Mouse (Mus musculus) liver, embryonic 15.5 days (tissue): ENCODE measurements around the gene Lipt2. TPM values are rescaled to one million over a fixed set of nuclear protein-coding genes. Genes with fewer than 3 reads are reported as not detected.

Experiments used
- ATAC-seq: fragments of 200-750 bp; cut with Nextera tagmentation; 2 replicates; pipeline ENCODE4 v1.8.0; 2017; ENCODE audit warnings: moderate number of reproducible peaks, mild to moderate bottlenecking, moderate library complexity; ENCODE audit not compliant: insufficient read depth
- H3K27ac ChIP-seq: fragments of 300-500 bp; sonication (generic); replicated peaks from 2 replicates; pipeline ENCODE4 v1.5.1; 2015; ENCODE audit warnings: mild to moderate bottlenecking, inconsistent platforms
- H3K27me3 ChIP-seq: fragments of 300-500 bp; sonication (generic); 2 replicates; pipeline ENCODE4 v1.6.1; 2015; ENCODE audit warnings: mild to moderate bottlenecking, inconsistent platforms
- H3K36me3 ChIP-seq: fragments of 300-500 bp; sonication (generic); replicated peaks from 2 replicates; pipeline ENCODE4 v1.6.1; 2015; ENCODE audit warnings: moderate library complexity, mild to moderate bottlenecking, inconsistent platforms
- H3K4me1 ChIP-seq: fragments of 300-500 bp; sonication (generic); replicated peaks from 2 replicates; pipeline ENCODE4 v1.6.1; 2015; ENCODE audit warnings: inconsistent platforms
- H3K4me2 ChIP-seq: fragments of 300-500 bp; sonication (generic); 2 replicates; pipeline ENCODE4 v1.6.1; 2015; ENCODE audit warnings: moderate library complexity, mild to moderate bottlenecking, inconsistent platforms
- H3K4me3 ChIP-seq: fragments of 300-500 bp; sonication (generic); replicated peaks from 2 replicates; pipeline ENCODE4 v1.5.1; 2015; ENCODE audit warnings: mild to moderate bottlenecking, inconsistent platforms
- H3K9ac ChIP-seq: fragments of 300-500 bp; sonication (generic); 2 replicates; pipeline ENCODE4 v1.6.1; 2015; ENCODE audit warnings: moderate library complexity, mild to moderate bottlenecking, inconsistent platforms
- H3K9me3 ChIP-seq: fragments of 300-500 bp; sonication (generic); replicated peaks from 2 replicates; pipeline ENCODE4 v1.6.1; 2016; ENCODE audit warnings: inconsistent platforms
- WGBS: fragments of 180-500 bp; shearing (Covaris S2); methylation state at CpG from one replicate; pipeline ENCODE4 v1.1.7; 2015; ENCODE audit warnings: mixed read lengths; ENCODE audit not compliant: insufficient replicate concordance; 5-methylcytosine and 5-hydroxymethylcytosine counted together
- polyA plus RNA-seq: library from polyadenylated mRNA; unstranded; fragments of >200 nt; fragmentation: Nextera tagmentation; extraction: Ambion mirVana; gene quantifications from 2 replicates; pipeline ENCODE4 v1.2.1, GENCODE M21; 2015

Gene Lipt2
- polyA plus RNA-seq, 1 experiment from 2014 or later = 5.4 TPM

DNA sequence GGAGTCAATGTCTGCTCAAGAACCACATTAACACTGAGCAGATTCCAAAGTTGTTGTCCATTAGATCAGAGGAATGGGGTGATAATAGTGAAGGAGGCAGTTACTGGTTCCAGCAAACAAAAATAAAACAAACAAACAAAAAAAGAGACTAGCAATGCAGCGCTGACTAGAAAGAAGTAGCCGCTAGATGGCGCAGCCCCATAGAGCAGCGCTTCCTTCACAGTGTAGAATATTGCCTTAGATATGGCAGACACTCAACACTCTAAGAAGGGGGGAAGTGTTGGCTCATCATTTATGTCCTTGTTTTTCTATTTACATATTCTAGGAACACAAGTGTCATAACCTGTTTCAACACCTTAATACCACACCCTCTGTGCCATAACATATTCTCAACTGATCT, 31.7 kb downstream of the Lipt2 start:
- peaks cover 18% of the 10 kb centered on the region for H3K27me3 ChIP-seq
- no peak overlapping the region for H3K9ac ChIP-seq
- H3K4me1 ChIP-seq = no peaks in the 10 kb centered on the region
- no peak for ATAC-seq
- 6% methylated on average over 4 of the region's 4 CpGs for WGBS
- no peaks in the 10 kb centered on the region for H3K36me3 ChIP-seq
- no peak overlapping the region for H3K4me2 ChIP-seq
- H3K27ac ChIP-seq = no peak overlapping the region
- H3K9me3 ChIP-seq = no peaks in the 10 kb centered on the region
- H3K4me3 ChIP-seq = no peak overlapping the region

DNA sequence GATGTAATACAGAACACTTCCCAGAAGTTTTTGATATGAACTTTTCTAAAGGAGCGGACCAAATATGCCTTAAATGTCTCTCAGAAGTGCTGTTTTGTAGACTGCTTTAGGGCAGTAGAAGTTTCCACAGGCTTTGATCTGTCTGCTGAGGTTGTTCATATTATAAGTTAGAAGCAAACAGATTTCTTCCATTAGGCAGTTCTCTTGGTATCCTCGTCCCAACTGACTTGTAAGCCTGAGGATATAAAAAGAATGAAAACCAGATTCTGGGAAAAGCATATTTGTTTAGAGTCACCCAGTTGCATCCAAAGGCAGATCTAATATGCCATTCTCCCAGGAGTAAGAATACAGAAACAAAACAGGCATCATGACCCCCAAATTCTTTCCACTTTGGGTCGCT, 42.1 kb downstream of the Lipt2 start:
- ATAC-seq = no peak
- no peak overlapping the region for H3K27ac ChIP-seq
- no peaks in the 10 kb centered on the region for H3K9me3 ChIP-seq
- no peak overlapping the region for H3K4me3 ChIP-seq
- no peak overlapping the region for H3K4me2 ChIP-seq
- no peaks in the 10 kb centered on the region for H3K36me3 ChIP-seq
- H3K9ac ChIP-seq = no peak overlapping the region
- no peaks in the 10 kb centered on the region for H3K4me1 ChIP-seq
- WGBS = 61% methylated on average over 3 of the region's 3 CpGs
- H3K27me3 ChIP-seq = no peaks in the 10 kb centered on the region

DNA sequence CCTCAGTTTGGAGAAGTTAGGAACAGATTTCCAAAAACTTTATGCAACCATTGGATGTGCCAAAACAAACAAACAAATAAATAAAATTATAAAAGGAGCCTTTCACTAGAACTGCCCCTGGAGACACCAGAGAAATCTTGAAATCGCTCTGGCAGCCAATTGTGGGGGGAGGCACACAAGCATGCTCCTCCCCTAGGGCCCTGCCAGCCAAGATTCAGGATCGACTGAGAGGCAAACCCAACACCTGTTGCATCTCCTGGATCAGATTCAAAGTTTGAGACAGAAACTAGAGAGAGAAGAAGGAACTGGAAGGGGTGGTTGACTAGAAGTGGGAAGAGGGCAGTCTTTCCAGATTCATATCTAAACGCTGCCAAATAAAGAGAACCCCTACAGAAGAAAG, 44.5 kb downstream of the Lipt2 start:
- no peaks in the 10 kb centered on the region for H3K27me3 ChIP-seq
- ATAC-seq = no peak
- H3K4me3 ChIP-seq = no peak overlapping the region
- no peaks in the 10 kb centered on the region for H3K36me3 ChIP-seq
- WGBS = 47% methylated on average over 3 of the region's 3 CpGs
- H3K4me1 ChIP-seq = 0 out of 2 replicates have a peak, but pooled peaks cover 11% of the 10 kb centered on the region
- no peaks in the 10 kb centered on the region for H3K9me3 ChIP-seq
- no peak overlapping the region for H3K9ac ChIP-seq
- no peak overlapping the region for H3K4me2 ChIP-seq
- no peak overlapping the region for H3K27ac ChIP-seq

DNA sequence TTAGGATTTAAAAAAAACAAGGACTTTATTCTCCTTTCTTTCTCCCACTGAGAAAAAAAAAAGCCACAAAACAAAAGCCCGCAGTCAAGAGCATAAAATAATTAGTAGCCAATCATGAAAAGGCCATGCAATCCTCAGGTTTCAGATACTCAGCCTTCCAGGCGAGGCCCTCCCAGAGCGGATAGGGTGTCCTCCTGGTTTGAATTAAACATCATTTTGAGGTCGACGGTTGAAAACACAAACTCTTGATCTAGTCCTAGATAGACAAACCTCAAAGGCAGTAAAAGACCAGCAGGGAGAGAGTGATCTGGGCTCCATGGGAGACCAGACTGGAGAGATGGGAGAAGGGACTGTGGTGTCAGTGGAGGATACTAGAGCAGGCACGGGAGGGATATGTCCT, 45.8 kb downstream of the Lipt2 start:
- Histone ChIP-seq H3K4me1 (0 out of 2 replicates have a peak, but pooled peaks cover 11% of the 10 kb centered on the region), H3K27ac (no peak overlapping the region), H3K9me3 (no peaks in the 10 kb centered on the region), H3K27me3 (no peaks in the 10 kb centered on the region), H3K4me3 (no peak overlapping the region), H3K9ac (no peak overlapping the region), H3K4me2 (no peak overlapping the region), H3K36me3 (no peaks in the 10 kb centered on the region)
- 52% methylated on average over 6 of the region's 6 CpGs for WGBS
- ATAC-seq = no peak

DNA sequence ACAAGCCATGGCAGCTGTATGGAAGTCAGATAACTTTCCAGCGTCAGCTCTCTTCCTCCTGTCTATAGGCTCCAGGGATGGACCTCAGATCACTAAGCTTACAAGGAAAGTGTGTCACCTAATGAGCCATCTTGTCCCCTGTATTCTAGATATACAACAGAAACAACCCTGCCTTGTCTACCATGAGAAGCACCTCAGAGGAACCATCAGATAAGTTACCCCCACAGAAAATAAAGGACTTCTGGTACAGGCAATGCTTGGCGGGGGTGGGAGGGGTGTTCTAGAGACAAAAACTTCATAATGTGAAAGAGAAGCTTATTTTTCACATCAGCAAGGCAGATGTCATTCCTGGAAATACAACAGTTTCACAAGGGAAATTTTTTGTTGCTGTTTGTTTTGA, 47.1 kb downstream of the Lipt2 start:
- Histone ChIP-seq H3K27ac (no peak overlapping the region), H3K9me3 (no peaks in the 10 kb centered on the region), H3K9ac (no peak overlapping the region), H3K4me3 (no peak overlapping the region), H3K27me3 (no peaks in the 10 kb centered on the region), H3K36me3 (no peaks in the 10 kb centered on the region), H3K4me2 (no peak overlapping the region), H3K4me1 (0 out of 2 replicates have a peak, but pooled peaks cover 11% of the 10 kb centered on the region)
- ATAC-seq = no peak
- WGBS = 60% methylated on average over 2 of the region's 2 CpGs

DNA sequence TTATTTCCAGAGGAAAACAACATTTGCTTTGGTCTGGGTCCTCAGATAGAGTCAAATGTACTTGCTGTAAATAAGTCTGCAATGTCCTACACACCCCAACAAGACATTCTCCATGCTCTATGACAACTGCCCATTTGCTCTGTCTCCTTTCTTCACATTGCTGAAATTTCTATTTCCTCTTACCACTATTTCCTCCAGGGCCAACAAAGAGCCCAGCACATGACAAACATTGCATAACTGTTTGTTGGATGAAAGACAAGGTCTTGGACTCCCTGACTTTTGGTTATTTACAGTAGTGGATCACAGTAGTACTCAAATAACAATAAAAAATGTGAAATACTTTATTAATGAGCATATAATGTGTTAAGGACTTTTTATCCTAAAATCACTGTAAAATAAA, 48.8 kb downstream of the Lipt2 start:
- Histone ChIP-seq H3K36me3 (no peaks in the 10 kb centered on the region), H3K9me3 (no peaks in the 10 kb centered on the region), H3K27ac (no peak overlapping the region), H3K9ac (no peak overlapping the region), H3K4me2 (no peak overlapping the region), H3K27me3 (no peaks in the 10 kb centered on the region), H3K4me3 (no peak overlapping the region), H3K4me1 (0 out of 2 replicates have a peak, but pooled peaks cover 11% of the 10 kb centered on the region)
- no peak for ATAC-seq

Other genes with a start within 250 kb of the Lipt2 start
- 1.6 and 2.0 TPM in 2 replicates for gene Rnf169, start 178.8 kb upstream of the Lipt2 start, polyA plus RNA-seq
- gene Chrdl2, start 153.1 kb upstream of the Lipt2 start, polyA plus RNA-seq = not detected in 2 replicates
- gene Pold3, start 37.7 kb upstream of the Lipt2 start, polyA plus RNA-seq = 41.6 and 43.7 TPM in 2 replicates
- gene Kcne3, start 17.2 kb downstream of the Lipt2 start, polyA plus RNA-seq = 1.2 and 1.8 TPM in 2 replicates
- 1.4 and 1.8 TPM in 2 replicates for gene Pgm2l1, start 68.1 kb downstream of the Lipt2 start, polyA plus RNA-seq
- 1.0 and 1.2 TPM in 2 replicates for gene P4ha3, start 126.2 kb downstream of the Lipt2 start, polyA plus RNA-seq
- gene C2cd3, start 213.0 kb downstream of the Lipt2 start, polyA plus RNA-seq = 8.7 and 9.8 TPM in 2 replicates
- 24.1 and 32.7 TPM in 2 replicates for gene Ppme1, start 213.0 kb downstream of the Lipt2 start, polyA plus RNA-seq